Mouse (Mus musculus): ENCODE data around the gene Hoxc11.

DNA sequence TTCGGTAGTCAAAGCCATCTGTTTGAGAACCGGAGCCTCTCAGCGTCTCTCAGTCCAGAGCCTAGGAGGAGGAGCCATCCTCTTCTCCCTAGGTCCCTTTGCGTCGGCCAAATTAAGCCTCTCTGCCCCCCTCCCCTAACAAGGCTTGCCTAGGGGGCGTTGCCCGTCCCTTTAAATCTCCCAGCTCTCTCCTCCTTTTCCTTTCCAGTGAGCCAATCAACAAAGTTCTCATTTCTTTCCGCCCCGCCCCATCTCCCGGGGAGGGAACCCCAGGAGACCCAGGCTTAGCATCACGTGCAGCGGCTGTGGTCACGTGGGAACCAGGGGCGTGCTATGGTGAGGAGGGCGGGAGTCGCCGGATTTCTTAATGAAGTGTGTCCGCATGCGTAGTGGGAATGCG, 33.6 kb upstream of the Hoxc11 start:
- TF ChIP-seq CTCF (IDR thresholded peaks at IDR 0.05; ENCODE audit: insufficient read depth, low read length) (no peak), POLR2A (IDR thresholded peaks at IDR 0.05; ENCODE audit: borderline replicate concordance, extremely low read depth, low read depth, low read length) (no peak)
